ENCODE assay signal across 9 mouse cellular contexts in the genomic region with DNA sequence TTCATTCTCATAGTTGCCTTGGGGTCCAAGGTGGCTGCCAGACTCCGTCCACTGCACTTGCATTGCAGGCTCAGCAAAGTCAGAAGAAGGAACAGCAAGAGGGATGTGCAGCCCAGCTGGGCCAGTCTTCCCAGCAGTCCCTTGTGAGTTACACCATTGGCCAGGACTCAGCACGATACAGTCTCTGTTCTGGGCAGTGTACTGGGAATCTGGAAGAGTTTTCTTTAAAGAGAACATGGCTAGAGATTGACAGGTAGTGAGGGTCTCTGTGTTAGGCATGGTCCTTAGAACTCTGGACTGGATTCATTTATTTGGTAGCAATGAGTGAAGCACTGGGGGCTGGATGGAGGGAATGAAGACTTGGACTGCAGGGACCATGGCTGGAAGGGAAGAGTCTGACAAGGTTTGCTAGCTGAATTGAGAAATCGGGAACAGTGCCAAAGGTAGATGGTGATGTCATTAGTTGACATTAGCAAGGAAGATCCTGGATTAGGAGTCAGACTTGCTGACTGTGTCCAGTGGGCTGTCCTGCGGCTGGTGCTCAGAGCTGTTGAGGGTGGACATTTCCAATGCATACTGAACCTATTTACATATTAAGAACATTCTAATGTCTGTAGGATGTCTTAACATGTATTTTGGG. TPM values are rescaled to one million over a fixed set of nuclear protein-coding genes. Genes with fewer than 3 reads are reported as not detected.
DNase-seq lines count a peak whose midpoint lies in the region; ATAC-seq and TF ChIP-seq lines count a peak whose summit lies in the region.
"Had no signal": no experiment of that assay in that cellular context is flagged by ENCODE, and none has a peak within 500 bp of the region (broad histone marks: within the 10 kb centered on the region; RNA-seq: fewer than 3 reads in every experiment).

No protein-coding gene starts in this region.

- no peak overlapping the region for H3K4me3 ChIP-seq in gastrocnemius, adult 2 months
- no peak overlapping the region for H3K4me3 ChIP-seq in liver, embryonic 16.5 days (ENCODE audit: low read depth, low read length)
- no peak overlapping the region for H3K4me3 ChIP-seq in forebrain, embryonic 11.5 days (ENCODE audit: low read depth, low read length)
- H3K4me3 ChIP-seq: limb, embryonic 12.5 days had no signal

- H3K9me3 ChIP-seq in liver, embryonic 16.5 days (replicated peaks; ENCODE audit: control insufficient read depth, low read length): no peaks in the 10 kb centered on the region
- no peaks in the 10 kb centered on the region for H3K9me3 ChIP-seq in forebrain, embryonic 11.5 days (ENCODE audit: control insufficient read depth, low read length)
- H3K9me3 ChIP-seq: limb, embryonic 12.5 days had no signal

- WGBS in liver, embryonic 16.5 days (ENCODE audit: insufficient replicate concordance): 54% methylated on average over 4 of the region's 4 CpGs
- 86% methylated on average over 4 of the region's 4 CpGs for WGBS in forebrain, embryonic 11.5 days

- H3K4me1 ChIP-seq in liver, embryonic 16.5 days (ENCODE audit: control insufficient read depth, low read depth, low read length): peaks cover 14% of the 10 kb centered on the region
- peaks cover 9% of the 10 kb centered on the region for H3K4me1 ChIP-seq in forebrain, embryonic 11.5 days (replicated peaks; ENCODE audit: control insufficient read depth, insufficient read depth, low read length)

- no peaks in the 10 kb centered on the region for H3K36me3 ChIP-seq in liver, embryonic 16.5 days (ENCODE audit: control insufficient read depth, insufficient read depth)
- no peaks in the 10 kb centered on the region for H3K36me3 ChIP-seq in forebrain, embryonic 11.5 days (ENCODE audit: control insufficient read depth, insufficient read depth, low read length)
- H3K36me3 ChIP-seq: limb, embryonic 12.5 days had no signal

- peaks cover 23% of the 10 kb centered on the region for H3K27me3 ChIP-seq in liver, embryonic 16.5 days (ENCODE audit: control insufficient read depth, insufficient read depth, low read depth, low read length)
- no peaks in the 10 kb centered on the region for H3K27me3 ChIP-seq in forebrain, embryonic 11.5 days (ENCODE audit: control insufficient read depth, insufficient read depth, low read length)
- H3K27me3 ChIP-seq: limb, embryonic 12.5 days had no signal

- H3K27ac ChIP-seq in gastrocnemius, adult 2 months: peak overlapping the region; percentile 29
- H3K27ac ChIP-seq in liver, embryonic 16.5 days (ENCODE audit: low read length): 0 out of 2 replicates have a peak overlapping the region, but pooled peaks have one; percentile 9
- H3K27ac ChIP-seq in forebrain, embryonic 11.5 days (ENCODE audit: low read depth, low read length): no peak overlapping the region
- H3K27ac ChIP-seq: limb, embryonic 12.5 days had no signal

- 0 out of 2 replicates have a peak, but pooled peaks have one; percentile 19 for ATAC-seq in liver, embryonic 16.5 days (ENCODE audit: low read depth)
- ATAC-seq in forebrain, embryonic 11.5 days (replicated peaks; ENCODE audit: low FRiP score): no peak

- H3K4me2 ChIP-seq in liver, embryonic 16.5 days (ENCODE audit: low read depth, low read length): no peak overlapping the region
- no peak overlapping the region for H3K4me2 ChIP-seq in forebrain, embryonic 11.5 days (ENCODE audit: low read depth, low read length, severe bottlenecking)
- H3K4me2 ChIP-seq: limb, embryonic 12.5 days had no signal

- H3K9ac ChIP-seq in liver, embryonic 16.5 days (ENCODE audit: low read depth, low read length): no peak overlapping the region
- no peak overlapping the region for H3K9ac ChIP-seq in forebrain, embryonic 11.5 days (ENCODE audit: low read length)
- H3K9ac ChIP-seq: limb, embryonic 12.5 days had no signal

- no peak for TF ChIP-seq CTCF in gastrocnemius, adult 2 months (IDR thresholded peaks at IDR 0.05)

- DNase-seq in kidney, adult 9 months: peak; percentile 37
- DNase-seq in kidney, adult 18-20 months: no peak
- peak; percentile 65 for DNase-seq in adipocyte (ENCODE audit: low spot score)
- peak; percentile 60 for DNase-seq in gastrocnemius, adult 2 months
- DNase-seq in spleen, adult 12 weeks (ENCODE audit: low spot score): no peak
- DNase-seq in forebrain, embryonic 11.5 days (ENCODE audit: low spot score): no peak
- DNase-seq in kidney, postnatal 25 days: no peak

- intact Hi-C loops in gastrocnemius, adult 2 months (cut with DNase I): no loop called here

RNA-seq across cellular contexts. Expression of a gene that starts 2.3 kb away (rescaled TPM):
- under 1 TPM in 1 of 2 experiments, not detected in 1; 0.25 TPM for total RNA-seq in gastrocnemius, adult 2 months (2021)
- polyA plus RNA-seq in liver, embryonic 16.5 days (2015; fragmentation: Nextera tagmentation; extraction: Ambion mirVana): 2.6 and 2.9 TPM in 2 replicates
- polyA plus RNA-seq in forebrain, embryonic 11.5 days (2014; fragmentation: Nextera tagmentation; extraction: Ambion mirVana): 3.6 and 4.8 TPM in 2 replicates

Comparison
In these comparisons a context has a peak if more than half of its experiments do, and no peak if none do; other contexts are left out.
1. DNase-seq: peak in kidney, adult 9 months (single experiment), adipocyte (single experiment) and gastrocnemius, adult 2 months (single experiment); none in kidney, adult 18-20 months (single experiment), spleen, adult 12 weeks (single experiment), forebrain, embryonic 11.5 days (single experiment) and kidney, postnatal 25 days (0 of 2).